Mouse (Mus musculus) retina, adult 2 months (tissue): ENCODE results near the gene Slc16a5.
"Not testable (repeated sequence)": the region's sequence is repeated elsewhere in the genome, so short reads cannot be mapped to it uniquely, and the experiment has no call there.

Source experiments
- DNase-seq: peaks from one replicate; pipeline ENCODE4 v3.0.0-alpha.2; 2012; ENCODE audit warnings: low read depth, low spot score

Gene Slc16a5

DNA sequence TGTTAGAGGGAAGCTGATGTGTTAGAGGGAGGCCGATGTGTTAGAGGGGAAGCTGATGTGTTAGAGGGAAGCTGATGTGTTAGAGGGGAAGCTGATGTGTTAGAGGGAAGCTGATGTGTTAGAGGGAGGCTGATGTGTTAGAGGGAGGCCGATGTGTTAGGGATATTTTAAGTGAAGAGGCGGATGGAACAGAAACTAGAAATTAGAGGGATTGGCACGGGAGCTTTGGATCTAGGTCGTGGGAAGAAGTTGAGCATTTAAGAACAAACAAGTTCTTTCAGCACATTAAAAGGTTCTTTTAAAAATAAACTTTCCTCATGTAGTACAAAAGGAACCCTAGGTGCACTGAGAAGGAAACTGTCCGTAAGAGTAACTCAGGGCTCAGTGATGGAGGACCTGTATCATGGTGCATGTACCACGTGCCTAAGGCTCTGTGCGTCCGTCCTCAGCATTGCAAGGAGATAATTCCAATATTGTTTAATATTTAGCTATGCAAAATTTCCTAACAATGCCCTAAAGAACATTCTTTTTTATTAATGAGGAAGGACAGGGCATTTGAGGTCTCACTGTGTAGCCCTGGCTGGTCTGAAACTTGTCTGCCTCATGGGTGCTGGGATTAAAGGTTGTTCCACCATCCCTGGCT is 16.1 kb downstream of the Slc16a5 start:
- no peak for DNase-seq

DNA sequence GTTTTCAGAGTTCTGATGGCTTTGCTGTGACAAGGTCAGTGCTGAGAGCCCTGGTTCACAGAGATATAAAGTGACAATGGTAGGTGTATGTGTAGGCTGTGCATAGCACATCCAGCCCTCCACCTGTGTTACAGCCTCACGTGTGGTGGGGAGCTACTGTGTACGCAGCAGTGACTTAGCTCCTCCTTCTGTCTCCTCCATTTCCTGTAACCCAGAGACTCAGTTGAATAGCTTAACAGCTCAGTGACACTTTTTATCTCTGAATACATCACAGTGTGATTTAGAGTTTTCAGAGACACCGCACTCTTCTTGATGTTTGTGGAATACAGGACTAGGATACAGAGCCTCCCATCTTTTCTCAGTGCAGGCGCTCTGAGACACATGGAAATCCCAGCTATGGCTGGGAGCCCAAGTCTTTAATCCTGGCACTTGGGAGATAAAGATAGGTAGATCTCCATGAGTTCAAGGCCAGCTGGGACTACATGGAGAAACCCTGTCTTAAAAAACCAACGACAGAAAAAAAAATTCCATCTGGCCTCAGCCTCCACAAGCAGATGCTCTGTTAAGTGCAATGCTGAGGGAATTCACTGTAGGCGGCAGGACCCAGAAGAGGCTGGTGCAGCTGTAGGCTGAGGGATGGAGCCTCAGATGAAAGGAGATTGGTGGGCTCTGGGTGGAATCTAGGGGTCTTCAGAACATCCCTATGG is 19.4 kb downstream of the Slc16a5 start:
- DNase-seq: no peak

DNA sequence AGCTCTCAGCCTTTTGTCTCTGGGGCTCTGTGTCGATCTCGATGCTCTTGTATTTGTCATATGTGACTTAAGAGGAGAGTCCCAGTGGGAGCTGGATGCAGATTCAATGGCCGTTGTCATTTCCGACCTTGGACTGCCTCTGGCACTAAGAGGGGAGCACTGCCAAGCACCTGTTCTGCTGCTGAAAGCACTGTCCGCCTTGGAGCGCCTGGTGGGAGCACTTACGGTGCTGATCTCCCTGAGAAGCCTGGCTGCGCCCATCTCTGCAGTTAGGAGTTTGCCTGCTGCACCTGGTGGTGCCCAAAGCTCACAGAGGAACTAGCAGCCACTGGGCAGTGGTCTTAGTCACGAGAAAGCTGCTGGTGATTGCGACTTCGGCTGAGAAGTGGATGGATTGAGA is 21.0 kb downstream of the Slc16a5 start:
- no peak for DNase-seq

DNA sequence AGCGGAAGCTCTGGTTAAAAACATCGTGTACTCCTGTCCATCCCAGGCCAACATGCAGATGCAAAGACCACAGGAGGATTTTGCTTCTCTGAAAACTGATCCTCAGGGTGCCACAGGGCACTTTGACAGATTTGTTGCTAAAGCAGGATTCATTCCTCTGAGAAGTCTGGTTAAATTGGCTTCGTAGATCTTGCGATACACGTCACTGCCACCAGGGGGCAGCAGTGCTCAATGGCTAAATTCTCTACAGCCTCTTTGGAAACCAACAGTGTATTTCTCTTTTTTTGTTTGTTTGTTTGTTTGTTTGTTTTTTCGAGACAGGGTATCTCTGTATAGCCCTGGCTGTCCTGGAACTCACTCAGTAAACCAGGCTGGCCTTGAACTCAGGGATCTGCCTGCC is 21.5 kb downstream of the Slc16a5 start:
- DNase-seq: peak; percentile 48

DNA sequence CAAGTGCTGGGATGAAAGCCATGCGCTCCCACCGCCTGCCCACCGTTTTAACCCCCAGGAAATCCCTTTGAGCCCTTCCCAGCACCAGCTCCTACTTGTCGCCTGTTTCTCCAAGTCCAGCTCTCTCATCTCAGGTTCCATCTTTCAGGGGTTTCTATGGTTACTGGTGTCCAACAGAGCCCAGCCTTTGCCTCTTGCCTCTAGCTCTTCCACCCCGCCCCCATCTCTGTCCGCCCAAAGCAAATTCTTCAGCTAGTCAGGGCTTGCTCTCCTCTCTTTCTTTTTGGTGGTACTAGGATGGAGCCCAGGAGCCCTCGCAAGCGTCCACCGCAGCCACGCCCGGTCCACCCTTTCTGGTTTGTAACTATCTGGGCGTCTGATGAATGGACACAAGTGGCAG is 22.9 kb downstream of the Slc16a5 start:
- no peak for DNase-seq

DNA sequence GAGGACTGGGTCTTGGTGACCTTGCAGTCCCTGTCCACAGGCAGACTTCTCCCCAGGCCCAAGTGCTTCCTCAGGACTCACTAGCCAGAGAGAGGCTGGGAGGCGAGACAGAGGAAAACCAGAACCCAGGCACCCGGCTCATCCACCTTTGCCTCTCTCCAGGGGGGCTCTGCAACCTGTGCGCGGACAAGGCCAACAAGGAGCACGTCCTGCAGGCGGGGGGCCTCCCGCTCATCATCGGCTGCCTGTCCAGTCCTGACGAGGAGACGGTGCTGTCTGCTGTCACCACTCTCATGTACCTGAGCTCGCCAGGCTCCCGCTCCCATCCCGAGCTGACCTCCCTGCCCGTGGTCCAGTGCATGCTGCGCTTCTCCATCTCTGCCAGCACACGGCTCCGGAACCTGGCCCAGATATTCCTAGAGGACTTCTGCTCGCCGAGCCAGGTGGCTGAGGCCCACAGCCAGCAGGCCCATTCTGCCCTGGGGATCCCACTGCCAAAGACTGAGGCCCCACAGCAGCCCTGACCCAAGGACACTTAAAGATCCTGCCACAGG is 26.4 kb downstream of the Slc16a5 start:
- DNase-seq: no peak

DNA sequence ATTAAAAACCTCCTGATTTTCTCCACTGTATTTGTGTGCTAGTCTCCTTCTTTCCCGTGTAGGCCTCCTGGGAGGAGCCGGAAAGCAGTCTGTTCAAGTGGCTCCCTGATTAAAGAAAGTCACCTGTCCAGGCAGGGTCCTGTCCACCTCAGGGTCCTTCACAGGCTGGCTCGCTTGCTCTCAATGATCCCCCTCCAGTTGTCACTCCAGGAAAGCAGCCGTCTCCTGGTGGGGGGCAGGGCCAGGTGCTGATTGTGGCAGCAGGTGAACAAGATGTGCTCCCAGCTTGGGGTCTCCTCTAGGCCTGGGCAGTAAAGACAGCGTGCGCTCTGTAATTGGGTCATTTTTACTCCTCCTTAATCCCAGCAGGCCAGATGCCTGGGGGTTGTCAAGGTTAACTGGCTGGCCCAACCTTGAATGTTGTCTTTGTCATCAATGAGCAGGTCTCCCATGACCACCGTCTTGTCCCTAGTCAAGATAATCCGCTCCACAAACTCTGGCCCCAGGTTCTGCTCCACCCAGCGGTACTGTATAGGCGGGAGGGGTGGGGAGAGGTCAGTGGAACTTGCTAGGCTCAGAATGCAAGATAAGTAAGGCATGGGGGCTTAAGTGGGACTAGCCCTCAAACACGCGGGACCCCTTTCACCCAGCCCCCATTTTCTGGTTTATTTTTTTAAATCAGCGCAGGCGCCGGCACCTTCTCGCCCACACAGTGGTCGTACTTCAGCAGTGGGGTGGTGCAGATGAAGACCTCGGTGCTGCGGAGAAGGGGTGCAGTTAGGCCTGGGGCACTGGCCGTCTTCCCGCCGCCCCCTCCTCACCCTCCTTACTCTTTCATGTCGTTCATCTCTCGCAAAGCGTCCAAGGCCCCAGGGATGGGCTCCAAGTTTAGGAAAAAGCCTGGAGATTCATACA is 28.4 kb downstream of the Slc16a5 start:
- DNase-seq: no peak

DNA sequence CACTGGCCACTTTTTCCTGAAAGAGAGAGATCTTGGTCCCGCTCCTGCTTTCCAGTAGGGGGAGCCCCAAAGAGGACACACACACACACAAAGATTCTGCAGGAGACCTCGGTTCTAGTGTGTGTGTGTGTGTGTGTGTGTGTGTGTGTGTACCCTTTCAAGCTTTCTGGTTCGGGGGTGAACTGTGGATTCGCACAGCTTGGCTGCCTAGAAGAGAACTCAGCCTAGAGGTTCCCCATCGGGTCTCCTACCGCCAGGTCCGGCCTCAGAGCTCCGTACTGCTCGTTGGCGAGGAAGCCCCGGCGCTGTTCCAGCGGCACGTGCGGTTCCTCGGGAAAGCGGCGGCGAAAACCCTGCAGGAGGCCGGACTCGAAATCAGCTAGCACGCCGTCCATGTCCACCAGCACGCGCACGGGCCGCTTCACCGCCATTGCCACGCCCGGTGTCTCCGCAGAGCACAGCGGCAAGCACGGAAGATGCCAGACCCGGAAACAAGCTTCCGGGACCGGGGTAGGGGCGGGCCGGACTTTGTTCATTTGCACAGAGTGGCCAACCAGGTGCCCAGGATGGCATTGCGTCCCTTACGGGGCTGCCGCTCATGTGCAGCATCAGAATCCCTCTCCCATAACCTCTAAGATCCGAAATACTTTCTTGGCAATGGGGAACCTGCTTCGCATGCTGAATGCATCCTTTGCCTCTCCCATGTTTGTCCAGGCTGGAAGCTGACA is 29.2 kb downstream of the Slc16a5 start, which contains the start of gene Nt5c:
Gene Nt5c (minus strand): TSS at position 507 of the 728 bp plus-strand sequence.
- peak; percentile 38 for DNase-seq

DNA sequence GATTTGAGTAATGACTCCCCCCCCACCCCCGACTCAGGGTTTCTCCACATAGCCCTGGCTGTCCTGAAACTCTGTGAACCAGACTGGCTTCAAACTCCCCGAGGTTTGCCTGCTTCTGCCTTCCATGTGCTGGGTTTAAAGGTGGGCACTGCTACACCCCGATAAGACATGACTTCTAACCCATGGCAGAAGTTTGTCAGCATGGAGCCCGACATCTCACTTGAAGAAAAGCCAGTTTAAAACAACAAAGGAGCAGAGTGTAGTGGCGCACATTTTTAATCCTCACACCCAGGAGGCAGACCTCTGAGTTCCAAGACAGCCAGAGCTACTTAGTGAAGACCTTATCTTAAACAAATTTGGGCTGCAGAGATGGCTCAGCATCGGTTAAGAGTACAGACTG is 30.1 kb downstream of the Slc16a5 start:
- no peak for DNase-seq

DNA sequence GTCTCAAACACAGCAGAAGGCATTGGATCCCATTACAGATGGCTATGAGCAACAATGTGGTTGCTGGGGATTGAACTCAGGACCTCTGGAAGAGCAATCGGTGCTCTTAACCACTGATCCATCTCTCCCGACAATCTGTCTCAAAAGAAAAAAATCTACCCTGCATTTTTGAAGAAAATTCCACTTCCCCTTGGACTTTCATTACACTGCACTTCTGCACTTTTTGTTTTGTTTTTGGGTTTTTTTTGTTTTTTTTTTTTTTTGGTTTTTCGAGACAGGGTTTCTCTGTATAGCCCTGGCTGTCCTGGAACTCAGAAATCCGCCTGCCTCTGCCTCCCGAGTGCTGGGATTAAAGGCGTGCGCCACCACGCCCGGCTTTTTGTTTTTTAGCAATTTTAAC is 34.3 kb downstream of the Slc16a5 start:
- not testable (repeated sequence) for DNase-seq

DNA sequence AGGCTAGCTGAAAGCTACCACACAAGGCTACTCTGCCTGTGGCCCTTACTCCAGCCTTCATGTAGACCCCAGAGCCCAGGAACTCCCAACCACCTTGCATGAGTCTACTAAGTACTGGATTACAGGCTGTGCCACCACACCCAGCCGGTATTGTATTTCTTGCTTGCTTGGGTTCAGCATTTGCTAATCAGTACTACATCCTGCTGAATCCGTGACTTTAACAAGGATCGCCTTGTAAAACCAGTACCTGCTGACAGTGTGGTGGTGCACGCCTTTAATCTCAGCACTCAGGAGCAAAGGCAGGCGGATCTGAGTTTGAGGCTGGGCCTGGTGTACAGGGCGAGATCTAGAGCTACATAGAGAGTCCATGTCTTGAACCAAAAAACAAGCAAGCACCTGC is 40.4 kb downstream of the Slc16a5 start:
- no peak for DNase-seq

DNA sequence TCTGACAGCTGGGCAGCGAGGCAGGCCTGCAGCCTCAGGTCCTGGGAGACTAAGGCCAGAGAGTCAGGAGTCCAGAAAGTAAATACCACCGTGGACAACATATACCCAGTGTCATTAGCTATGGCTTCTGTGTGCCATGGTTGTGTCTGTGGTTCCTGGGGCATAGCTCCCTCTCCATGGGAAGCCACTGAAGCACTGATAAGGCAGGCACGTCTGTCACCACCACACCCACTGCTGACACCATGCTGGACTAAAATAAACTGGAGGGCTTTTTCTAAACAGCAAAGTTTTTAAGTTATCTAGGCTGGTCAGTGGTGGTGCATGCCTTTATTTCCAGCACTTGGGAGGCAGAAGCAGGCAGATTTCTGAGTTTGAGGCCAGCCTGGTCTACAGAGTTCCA is 44.3 kb downstream of the Slc16a5 start:
- no peak for DNase-seq

DNA sequence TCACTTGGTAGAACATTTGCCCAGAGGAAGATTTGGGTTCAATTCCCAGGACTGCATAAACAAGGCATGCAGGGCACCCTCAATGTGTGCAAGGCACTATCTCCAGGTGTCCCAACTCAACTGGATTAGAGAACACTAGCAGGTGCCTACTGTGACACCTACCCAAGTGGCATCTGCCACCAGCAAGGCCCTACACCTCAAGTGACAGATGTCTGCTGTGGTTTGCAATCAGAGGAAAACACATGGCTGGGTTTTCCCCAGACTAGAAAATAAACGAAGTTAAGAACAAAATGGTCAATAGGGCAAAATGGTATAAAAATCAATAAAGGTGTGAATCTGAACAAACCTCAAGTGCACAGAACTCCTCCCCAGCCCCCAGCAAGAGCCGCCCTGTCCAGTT is 45.8 kb downstream of the Slc16a5 start:
- DNase-seq: no peak

DNA sequence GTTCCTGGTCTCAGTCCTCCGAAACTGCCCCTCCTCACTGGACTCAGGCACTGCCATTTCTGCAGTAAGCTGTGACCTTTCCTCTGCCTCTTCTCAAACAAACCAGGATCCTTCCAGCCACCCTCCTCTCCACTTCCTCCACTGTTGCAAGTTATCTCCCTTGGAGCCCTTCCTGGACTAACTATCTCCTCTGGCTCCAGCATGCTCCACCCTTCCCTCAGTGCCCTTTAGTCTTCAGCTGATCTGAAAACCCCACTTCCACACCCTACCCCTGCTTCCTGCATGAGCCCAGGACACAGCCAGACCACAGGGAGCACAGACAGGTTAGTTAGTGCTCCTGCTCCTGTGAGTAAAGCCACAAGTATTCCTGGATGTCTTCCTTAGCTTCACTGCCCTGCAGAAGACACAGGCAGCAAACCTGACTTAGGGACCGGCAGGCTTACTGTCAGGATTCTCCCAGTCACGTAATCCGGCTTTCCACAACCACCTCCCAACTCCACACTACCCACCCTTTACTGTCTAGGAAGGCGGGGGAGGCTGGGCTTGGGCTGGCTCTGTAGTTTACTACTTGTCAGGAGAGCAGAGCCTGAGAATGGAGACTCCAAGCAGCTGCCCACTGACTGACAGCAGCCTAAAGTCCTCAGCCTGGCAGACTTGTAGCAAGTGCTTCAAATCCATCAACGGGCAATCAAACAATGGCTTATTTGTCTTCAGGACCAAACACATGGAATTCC is 47.7 kb downstream of the Slc16a5 start:
- DNase-seq: no peak

DNA sequence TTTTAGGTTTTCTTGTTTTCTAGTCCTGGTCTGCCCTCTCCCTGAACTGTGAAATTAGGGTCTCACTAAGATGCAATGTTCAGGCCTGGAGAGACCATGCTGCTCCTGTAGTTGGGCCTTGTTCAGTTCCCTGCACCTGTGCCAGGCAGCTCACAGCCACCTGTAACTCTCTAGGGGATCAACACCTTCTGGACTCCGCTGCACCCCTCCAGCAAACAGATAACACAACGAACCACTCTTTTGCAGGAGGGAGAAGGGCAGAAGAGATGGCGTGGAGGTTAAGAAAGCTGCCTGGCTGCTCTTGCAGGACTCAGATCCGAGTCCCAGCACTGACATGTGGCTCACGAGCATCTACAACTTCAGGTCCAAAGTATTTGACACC is 48.2 kb downstream of the Slc16a5 start:
- no peak for DNase-seq

DNA sequence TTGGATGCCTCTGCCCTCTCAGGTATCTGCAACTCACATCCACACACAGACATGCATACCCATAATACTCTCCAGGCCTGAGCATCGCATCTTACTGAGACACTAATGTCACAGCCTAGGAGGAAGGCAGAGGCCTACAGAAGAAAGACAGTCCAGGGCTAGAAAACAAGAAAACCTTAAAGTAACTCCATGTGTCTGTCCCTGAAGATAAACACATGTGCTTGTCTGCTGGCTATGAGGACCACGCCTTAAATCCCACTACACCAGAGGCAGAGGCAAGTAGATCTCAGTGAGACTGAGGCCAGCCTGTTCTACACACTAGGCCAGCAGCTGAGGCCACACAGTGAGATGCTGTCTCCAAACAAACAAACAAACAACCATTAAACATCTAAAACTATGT is 48.8 kb downstream of the Slc16a5 start:
- DNase-seq: no peak

DNA sequence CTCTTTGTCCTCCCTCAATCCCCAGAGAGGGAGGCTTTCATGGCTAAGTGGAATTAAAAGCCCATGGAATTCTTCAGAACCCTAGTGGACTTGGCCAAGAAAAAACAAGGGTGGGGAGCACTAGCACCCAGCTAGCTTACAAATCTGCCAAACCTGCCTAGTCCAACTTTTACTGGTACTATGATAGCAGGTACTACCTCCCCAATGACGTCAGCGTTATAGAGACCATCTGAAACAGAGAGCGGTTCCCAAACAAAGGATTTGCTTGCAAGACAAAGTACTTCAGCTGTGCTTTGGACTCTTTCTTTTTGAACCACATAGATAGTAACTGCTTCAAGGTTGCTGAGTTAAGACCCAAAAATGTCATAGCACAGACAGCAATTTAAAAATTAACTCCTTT is 49.7 kb downstream of the Slc16a5 start:
- DNase-seq: no peak

DNA sequence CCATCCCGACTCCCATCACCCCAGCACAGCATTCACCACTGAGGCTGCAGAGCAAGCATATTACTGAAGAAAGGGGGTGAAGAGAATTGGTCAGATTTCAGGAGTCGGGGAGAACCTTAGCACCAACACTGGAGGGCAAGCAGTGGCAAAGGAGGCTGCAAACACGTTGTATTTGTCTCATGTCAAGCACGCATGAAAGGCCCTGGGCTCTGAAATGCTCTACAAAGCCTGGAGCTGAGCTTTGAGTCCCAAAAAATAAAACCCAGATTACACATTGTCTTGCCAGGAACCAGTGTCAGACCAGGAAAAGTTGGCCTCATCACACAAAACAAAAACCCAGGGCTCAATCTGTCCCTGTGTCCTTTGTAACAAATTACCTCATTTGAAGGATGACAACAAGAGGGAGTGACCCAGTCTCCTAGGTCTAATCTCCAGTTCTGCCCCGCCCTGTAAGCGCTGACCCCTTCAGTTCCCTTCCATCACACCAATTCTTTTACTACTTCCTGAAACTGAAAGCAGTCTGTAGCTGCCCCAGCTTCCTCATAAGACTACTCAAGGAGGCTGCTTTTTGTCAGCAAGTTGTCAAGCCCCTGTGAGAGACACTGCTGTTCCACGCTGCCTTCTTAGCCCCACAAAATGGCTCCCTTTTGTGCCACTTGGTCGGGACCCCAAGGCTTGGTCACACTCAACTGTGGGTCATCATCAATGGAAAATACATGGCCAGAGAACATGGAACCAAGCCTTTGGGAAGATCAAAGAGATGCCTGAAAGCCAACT is 50.3 kb downstream of the Slc16a5 start:
- DNase-seq: no peak

DNA sequence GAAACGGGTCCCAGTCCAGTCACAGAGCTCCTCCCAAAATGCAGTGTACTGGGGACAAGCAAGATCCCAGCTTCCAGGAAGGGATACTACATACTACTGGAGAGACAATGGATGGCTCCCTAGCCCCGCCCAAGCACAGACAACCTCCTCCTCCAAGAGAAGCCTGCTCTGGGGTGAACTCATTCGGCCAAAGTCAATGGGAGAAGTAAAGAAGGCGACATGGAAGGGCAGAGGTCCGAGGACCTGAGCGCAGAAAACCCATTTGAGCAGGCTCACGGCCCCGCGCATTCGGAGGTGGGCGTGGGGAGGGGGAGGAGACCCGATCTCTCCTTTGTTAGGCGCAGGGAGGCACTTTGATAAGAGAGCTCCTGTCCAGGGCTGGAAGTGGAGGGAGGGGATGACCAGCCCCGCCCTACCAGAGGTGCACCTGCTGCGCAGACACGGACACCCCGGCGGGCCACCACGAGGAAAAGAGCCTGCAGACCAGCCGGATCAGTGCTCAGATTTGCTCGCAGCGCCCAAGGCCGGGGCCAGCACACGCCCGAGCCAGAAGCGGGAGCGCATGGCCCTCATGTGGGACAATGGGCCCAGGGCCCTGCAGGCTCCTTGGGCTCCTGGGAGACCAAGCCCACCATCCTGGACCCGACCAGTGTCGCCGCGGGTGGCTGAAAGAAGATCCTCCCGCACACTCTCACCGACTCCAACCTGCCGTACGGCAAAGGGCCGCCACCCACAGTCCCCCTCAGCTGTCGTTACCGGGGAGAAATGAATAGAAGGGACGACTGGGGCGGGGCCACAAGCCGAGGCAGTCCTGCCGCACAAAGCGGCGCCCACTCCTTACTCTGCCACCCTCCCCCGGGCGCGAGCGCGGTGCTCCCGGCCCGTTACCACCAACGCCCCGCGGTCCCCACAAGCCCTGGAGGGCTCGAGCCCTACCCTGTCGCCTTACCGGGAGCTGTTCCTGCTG is 51.3 kb downstream of the Slc16a5 start:
- DNase-seq: no peak
